Mouse (Mus musculus): ENCODE data around the gene Gm21974. TPM values are rescaled to one million over a fixed set of nuclear protein-coding genes. Genes with fewer than 3 reads are reported as not detected.
"Not testable (repeated sequence)": the region's sequence is repeated elsewhere in the genome, so short reads cannot be mapped to it uniquely, and the experiment has no call there.

Gene Gm21974
- polyA plus RNA-seq, 1 experiment from 2014 or later = not detected

GRCm38 (mm10) chr7:127895891-127896290 lies 637 bp upstream of the Gm21974 start:
- not testable (repeated sequence) for H3K27ac ChIP-seq (ENCODE audit: low read length); H3K9ac ChIP-seq (replicated peaks; ENCODE audit: low read depth, low read length); ATAC-seq (ENCODE audit: insufficient number of reproducible peaks, insufficient read depth, low FRiP score, low read depth); H3K27me3 ChIP-seq (ENCODE audit: control insufficient read depth, insufficient read depth, low read length); H3K9me3 ChIP-seq (ENCODE audit: control insufficient read depth, low read depth, low read length); H3K4me1 ChIP-seq (ENCODE audit: control insufficient read depth, insufficient read depth, low read length)
- H3K36me3 ChIP-seq (ENCODE audit: control insufficient read depth, insufficient read depth, low read length) = peaks cover 17% of the 10 kb centered on the region; the same call in 1 of the 2 replicates
- H3K4me2 ChIP-seq (replicated peaks; ENCODE audit: low read depth, low read length) = peak overlapping the region; percentile 75; the same call in 1 of the 2 replicates
- H3K4me3 ChIP-seq (ENCODE audit: low read depth, low read length) = peak overlapping the region; percentile 67; the same call in 1 of the 2 replicates
- WGBS = 71% methylated on average over 7 of the region's 7 CpGs

GRCm38 (mm10) chr7:127894480-127894879 lies 774 bp downstream of the Gm21974 start:
- 60% methylated on average over 5 of the region's 5 CpGs for WGBS
- ATAC-seq (ENCODE audit: insufficient number of reproducible peaks, insufficient read depth, low FRiP score, low read depth) = no peak
- Histone ChIP-seq H3K27me3 (ENCODE audit: control insufficient read depth, insufficient read depth, low read length) (no peaks in the 10 kb centered on the region), H3K36me3 (ENCODE audit: control insufficient read depth, insufficient read depth, low read length) (peaks cover 17% of the 10 kb centered on the region; the same call in 1 of the 2 replicates), H3K4me2 (replicated peaks; ENCODE audit: low read depth, low read length) (peak overlapping the region; percentile 75), H3K9me3 (ENCODE audit: control insufficient read depth, low read depth, low read length) (no peaks in the 10 kb centered on the region), H3K4me1 (ENCODE audit: control insufficient read depth, insufficient read depth, low read length) (peaks cover 6% of the 10 kb centered on the region), H3K4me3 (ENCODE audit: low read depth, low read length) (peak overlapping the region; percentile 67), H3K9ac (replicated peaks; ENCODE audit: low read depth, low read length) (peak overlapping the region; percentile 46), H3K27ac (ENCODE audit: low read length) (no peak overlapping the region)

- Histone ChIP-seq H3K36me3 (ENCODE audit: control insufficient read depth, insufficient read depth, low read length) (peaks cover 40% of the 10 kb centered on the region), H3K4me1 (ENCODE audit: control insufficient read depth, insufficient read depth, low read length) (peaks cover 6% of the 10 kb centered on the region), H3K9ac (replicated peaks; ENCODE audit: low read depth, low read length) (no peak within 1 kb of the TSS), H3K27me3 (ENCODE audit: control insufficient read depth, insufficient read depth, low read length) (no peaks in the 10 kb centered on the region), H3K4me2 (replicated peaks; ENCODE audit: low read depth, low read length) (no peak within 1 kb of the TSS), H3K4me3 (ENCODE audit: low read depth, low read length) (no peak within 1 kb of the TSS), H3K9me3 (ENCODE audit: control insufficient read depth, low read depth, low read length) (no peaks in the 10 kb centered on the region), H3K27ac (ENCODE audit: low read length) (no peak within 1 kb of the TSS)
- 23% methylated on average over 4 of the region's 4 CpGs for WGBS
- ATAC-seq (ENCODE audit: insufficient number of reproducible peaks, insufficient read depth, low FRiP score, low read depth) = no peak
These were observed 4.5 kb downstream of the Gm21974 start, which contains the start of gene Prss53 for GRCm38 (mm10) chr7:127890798-127891197. TSS of gene Prss53 (minus strand) at chr7:127890970.

GRCm38 (mm10) chr7:127888821-127889220 lies 6.4 kb downstream of the Gm21974 start:
- Histone ChIP-seq H3K9me3 (ENCODE audit: control insufficient read depth, low read depth, low read length) (no peaks in the 10 kb centered on the region), H3K36me3 (ENCODE audit: control insufficient read depth, insufficient read depth, low read length) (peaks cover 55% of the 10 kb centered on the region), H3K27me3 (ENCODE audit: control insufficient read depth, insufficient read depth, low read length) (no peaks in the 10 kb centered on the region), H3K4me1 (ENCODE audit: control insufficient read depth, insufficient read depth, low read length) (peaks cover under 1% of the 10 kb centered on the region; the same call in 1 of the 2 replicates), H3K9ac (replicated peaks; ENCODE audit: low read depth, low read length) (no peak overlapping the region), H3K27ac (ENCODE audit: low read length) (no peak overlapping the region), H3K4me2 (replicated peaks; ENCODE audit: low read depth, low read length) (no peak overlapping the region), H3K4me3 (ENCODE audit: low read depth, low read length) (no peak overlapping the region)
- ATAC-seq (ENCODE audit: insufficient number of reproducible peaks, insufficient read depth, low FRiP score, low read depth) = no peak
- 72% methylated on average over 3 of the region's 3 CpGs for WGBS

GRCm38 (mm10) chr7:127887781-127888180 lies 7.5 kb downstream of the Gm21974 start:
- H3K36me3 ChIP-seq (ENCODE audit: control insufficient read depth, insufficient read depth, low read length) = peaks cover 60% of the 10 kb centered on the region
- H3K27me3 ChIP-seq (ENCODE audit: control insufficient read depth, insufficient read depth, low read length) = no peaks in the 10 kb centered on the region
- H3K4me1 ChIP-seq (ENCODE audit: control insufficient read depth, insufficient read depth, low read length) = peaks cover 4% of the 10 kb centered on the region; the same call in 1 of the 2 replicates
- no peak overlapping the region for H3K27ac ChIP-seq (ENCODE audit: low read length)
- no peaks in the 10 kb centered on the region for H3K9me3 ChIP-seq (ENCODE audit: control insufficient read depth, low read depth, low read length)
- no peak overlapping the region for H3K9ac ChIP-seq (replicated peaks; ENCODE audit: low read depth, low read length)
- H3K4me2 ChIP-seq (replicated peaks; ENCODE audit: low read depth, low read length) = no peak overlapping the region
- no peak for ATAC-seq (ENCODE audit: insufficient number of reproducible peaks, insufficient read depth, low FRiP score, low read depth)
- H3K4me3 ChIP-seq (ENCODE audit: low read depth, low read length) = no peak overlapping the region
- WGBS = 82% methylated on average over 3 of the region's 3 CpGs

GRCm38 (mm10) chr7:127887191-127887590 lies 8.1 kb downstream of the Gm21974 start:
- H3K36me3 ChIP-seq (ENCODE audit: control insufficient read depth, insufficient read depth, low read length) = peaks cover 59% of the 10 kb centered on the region
- ATAC-seq (ENCODE audit: insufficient number of reproducible peaks, insufficient read depth, low FRiP score, low read depth) = no peak

GRCm38 (mm10) chr7:127886551-127886950 lies 8.7 kb downstream of the Gm21974 start:
- no peak for ATAC-seq (ENCODE audit: insufficient number of reproducible peaks, insufficient read depth, low FRiP score, low read depth)
- no peak overlapping the region for H3K9ac ChIP-seq (replicated peaks; ENCODE audit: low read depth, low read length)

More at GRCm38 (mm10) chr7:127887191-127887590, 8.1 kb downstream of the Gm21974 start:
- no peaks in the 10 kb centered on the region for H3K9me3 ChIP-seq (ENCODE audit: control insufficient read depth, low read depth, low read length)
- no peak overlapping the region for H3K4me2 ChIP-seq (replicated peaks; ENCODE audit: low read depth, low read length)
- no peak overlapping the region for H3K27ac ChIP-seq (ENCODE audit: low read length)
- H3K4me3 ChIP-seq (ENCODE audit: low read depth, low read length) = no peak overlapping the region
- no peaks in the 10 kb centered on the region for H3K27me3 ChIP-seq (ENCODE audit: control insufficient read depth, insufficient read depth, low read length)
- WGBS = 85% methylated on average over 8 of the region's 8 CpGs
- H3K4me1 ChIP-seq (ENCODE audit: control insufficient read depth, insufficient read depth, low read length) = peaks cover 4% of the 10 kb centered on the region; the same call in 1 of the 2 replicates
- no peak overlapping the region for H3K9ac ChIP-seq (replicated peaks; ENCODE audit: low read depth, low read length)

GRCm38 (mm10) chr7:127885951-127886350 lies 9.3 kb downstream of the Gm21974 start:
- Histone ChIP-seq H3K27ac (ENCODE audit: low read length) (no peak overlapping the region), H3K9me3 (ENCODE audit: control insufficient read depth, low read depth, low read length) (no peaks in the 10 kb centered on the region), H3K27me3 (ENCODE audit: control insufficient read depth, insufficient read depth, low read length) (no peaks in the 10 kb centered on the region), H3K4me3 (ENCODE audit: low read depth, low read length) (no peak overlapping the region), H3K36me3 (ENCODE audit: control insufficient read depth, insufficient read depth, low read length) (peaks cover 67% of the 10 kb centered on the region), H3K4me1 (ENCODE audit: control insufficient read depth, insufficient read depth, low read length) (peaks cover 4% of the 10 kb centered on the region; the same call in 1 of the 2 replicates), H3K4me2 (replicated peaks; ENCODE audit: low read depth, low read length) (no peak overlapping the region), H3K9ac (replicated peaks; ENCODE audit: low read depth, low read length) (no peak overlapping the region)
- 64% methylated on average over 6 of the region's 6 CpGs for WGBS
- no peak for ATAC-seq (ENCODE audit: insufficient number of reproducible peaks, insufficient read depth, low FRiP score, low read depth)

More at GRCm38 (mm10) chr7:127886551-127886950, 8.7 kb downstream of the Gm21974 start:
- Histone ChIP-seq H3K4me2 (replicated peaks; ENCODE audit: low read depth, low read length) (no peak overlapping the region), H3K27ac (ENCODE audit: low read length) (no peak overlapping the region), H3K4me1 (ENCODE audit: control insufficient read depth, insufficient read depth, low read length) (peaks cover 4% of the 10 kb centered on the region; the same call in 1 of the 2 replicates), H3K27me3 (ENCODE audit: control insufficient read depth, insufficient read depth, low read length) (no peaks in the 10 kb centered on the region), H3K9me3 (ENCODE audit: control insufficient read depth, low read depth, low read length) (no peaks in the 10 kb centered on the region), H3K36me3 (ENCODE audit: control insufficient read depth, insufficient read depth, low read length) (peaks cover 63% of the 10 kb centered on the region), H3K4me3 (ENCODE audit: low read depth, low read length) (no peak overlapping the region)
- WGBS = 87% methylated on average over 6 of the region's 6 CpGs

- Histone ChIP-seq H3K27me3 (ENCODE audit: control insufficient read depth, insufficient read depth, low read length) (no peaks in the 10 kb centered on the region), H3K9me3 (ENCODE audit: control insufficient read depth, low read depth, low read length) (no peaks in the 10 kb centered on the region), H3K4me2 (replicated peaks; ENCODE audit: low read depth, low read length) (no peak overlapping the region), H3K9ac (replicated peaks; ENCODE audit: low read depth, low read length) (no peak overlapping the region), H3K4me1 (ENCODE audit: control insufficient read depth, insufficient read depth, low read length) (peaks cover 11% of the 10 kb centered on the region; the same call in 1 of the 2 replicates), H3K27ac (ENCODE audit: low read length) (no peak overlapping the region), H3K36me3 (ENCODE audit: control insufficient read depth, insufficient read depth, low read length) (peaks cover 70% of the 10 kb centered on the region), H3K4me3 (ENCODE audit: low read depth, low read length) (no peak overlapping the region)
- ATAC-seq (ENCODE audit: insufficient number of reproducible peaks, insufficient read depth, low FRiP score, low read depth) = no peak
- WGBS = 83% methylated on average over 12 of the region's 12 CpGs
These were observed 14.8 kb downstream of the Gm21974 start for GRCm38 (mm10) chr7:127880431-127880830.
